Mouse (Mus musculus): ENCODE measurements around the gene 4930572O03Rik.
"Not testable (repeated sequence)": the region's sequence is repeated elsewhere in the genome, so short reads cannot be mapped to it uniquely, and the experiment has no call there.

4930572O03Rik gene

DNA sequence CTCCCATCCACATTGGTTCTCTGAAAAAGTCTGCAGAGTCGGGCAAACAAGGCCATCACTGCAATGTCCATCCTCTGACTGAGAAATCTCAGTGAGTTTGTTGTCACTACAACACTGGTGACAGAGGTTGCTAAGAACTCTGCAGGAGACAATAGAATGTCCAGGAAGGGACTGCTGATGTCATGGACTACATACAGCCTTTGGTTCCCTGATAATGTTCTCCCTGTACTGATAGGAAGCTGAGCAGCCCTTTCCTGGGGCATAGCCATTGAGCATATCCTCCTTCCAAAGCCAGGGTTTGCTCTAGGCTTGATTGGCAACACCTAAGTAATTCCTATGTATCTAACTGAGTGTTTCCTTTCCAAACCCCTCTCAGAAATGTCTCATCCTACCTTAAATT lies at the start of gene 4930572O03Rik:
TSS of gene 4930572O03Rik (minus strand) at position 101 of the 400 bp plus-strand sequence.
- not testable (repeated sequence) for DNase-seq (ENCODE audit: low spot score in 2 of 2)

DNA sequence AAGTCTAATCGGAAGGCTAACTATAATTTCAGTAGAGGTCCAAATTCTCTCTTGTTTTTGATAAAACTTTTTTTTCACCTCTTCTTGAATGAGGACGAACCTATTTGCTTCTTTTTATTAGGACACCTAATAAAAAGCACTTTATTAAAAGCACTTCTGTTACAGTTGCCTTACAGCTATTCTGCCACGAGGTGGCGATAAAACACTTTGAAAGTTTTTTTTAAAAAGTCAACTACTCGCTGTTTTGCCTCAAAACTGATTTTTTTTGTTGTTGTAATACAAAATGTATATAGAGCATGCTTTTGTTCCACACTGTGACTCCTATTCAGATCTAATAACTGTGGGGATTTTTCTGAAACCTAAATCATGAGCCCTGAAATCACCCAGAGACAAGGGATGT lies 46.0 kb upstream of the 4930572O03Rik start:
- DNase-seq (ENCODE audit: low spot score in 2 of 2): peak; percentile 24 to 41

DNA sequence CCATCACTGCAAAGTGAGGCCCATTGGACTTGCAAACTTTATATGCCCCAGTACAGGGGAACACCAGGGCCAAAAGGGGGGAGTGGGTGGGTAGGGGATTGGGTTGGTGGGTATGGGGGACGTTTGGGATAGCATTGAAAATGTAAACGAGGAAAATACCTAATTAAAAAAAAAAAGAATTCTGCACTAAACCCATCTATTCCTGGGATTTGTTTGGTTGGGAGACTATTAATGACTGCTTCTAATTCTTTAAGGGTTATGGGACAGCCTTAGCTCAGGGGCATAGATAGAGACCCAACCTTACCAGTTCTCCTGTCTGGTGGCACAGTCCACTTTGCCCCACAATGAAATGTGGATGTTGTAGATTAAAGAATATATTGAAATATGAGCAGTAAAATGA lies 40.9 kb upstream of the 4930572O03Rik start:
- not testable (repeated sequence) for DNase-seq (ENCODE audit: low spot score in 2 of 2)

DNA sequence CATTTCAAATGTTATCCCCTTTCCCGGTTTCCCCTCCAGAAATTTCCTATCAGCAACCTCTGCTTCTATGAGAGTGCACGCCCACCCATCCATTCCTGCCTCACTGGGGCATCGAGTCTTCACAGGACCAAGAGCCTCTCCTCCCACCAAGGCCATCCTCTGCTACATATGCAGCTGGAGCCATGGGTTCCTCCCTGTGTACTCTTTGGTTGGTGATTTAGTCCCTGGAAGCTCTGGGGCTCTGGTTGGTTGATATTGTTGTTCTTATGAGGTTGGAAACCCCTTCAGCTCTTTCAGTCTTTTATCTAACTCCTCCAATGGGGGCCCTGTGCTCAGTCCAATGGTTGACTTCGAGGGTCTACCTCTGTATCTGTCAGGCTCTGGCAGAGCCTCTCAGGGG lies 35.0 kb upstream of the 4930572O03Rik start:
- DNase-seq (ENCODE audit: low spot score in 2 of 2): not testable (repeated sequence)

DNA sequence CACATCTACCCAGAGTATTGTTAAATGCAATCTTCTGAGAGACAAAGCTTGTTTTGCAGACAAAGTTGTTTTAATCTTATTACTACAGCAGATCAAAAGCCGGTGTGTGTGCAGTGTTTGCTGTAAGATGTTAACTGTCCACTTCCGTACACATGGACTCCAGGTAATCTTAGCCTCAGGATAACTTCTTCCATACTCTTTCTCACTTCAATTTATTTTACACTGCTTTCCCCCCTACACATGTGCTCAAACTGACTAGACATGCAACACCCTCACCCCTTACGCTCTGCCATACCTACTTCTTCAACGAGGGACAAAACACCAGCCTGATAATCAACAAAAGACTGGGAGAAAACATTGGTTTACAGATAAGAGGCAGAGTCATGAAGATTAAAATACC lies 34.0 kb upstream of the 4930572O03Rik start:
- DNase-seq (ENCODE audit: low spot score in 2 of 2): not testable (repeated sequence)

DNA sequence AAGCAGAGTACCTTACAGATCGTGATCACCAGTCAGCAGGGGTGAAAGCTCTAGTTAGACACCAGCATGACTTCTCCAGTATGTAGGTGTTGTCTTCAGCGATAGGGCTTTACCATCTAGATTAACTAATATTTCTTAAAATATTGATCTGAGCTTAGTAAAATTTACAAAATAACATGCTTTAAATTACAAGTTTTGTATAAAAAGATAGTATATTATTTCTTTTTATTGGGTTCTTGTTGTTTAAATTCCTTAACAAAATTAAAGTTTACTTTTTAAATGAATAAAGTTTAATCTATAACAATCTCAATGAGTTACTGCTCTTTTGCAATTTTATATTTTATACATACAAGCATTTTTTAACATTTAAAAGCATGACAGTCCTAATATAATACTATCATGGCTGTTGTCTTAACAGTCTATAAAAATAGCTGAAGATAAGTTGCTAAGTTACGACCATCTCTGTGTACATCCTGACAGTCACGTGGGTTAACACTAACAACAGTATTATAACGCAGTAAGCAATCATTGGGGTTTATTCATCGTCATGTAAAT lies 32.9 kb upstream of the 4930572O03Rik start:
- not testable (repeated sequence) for DNase-seq (ENCODE audit: low spot score in 2 of 2)

DNA sequence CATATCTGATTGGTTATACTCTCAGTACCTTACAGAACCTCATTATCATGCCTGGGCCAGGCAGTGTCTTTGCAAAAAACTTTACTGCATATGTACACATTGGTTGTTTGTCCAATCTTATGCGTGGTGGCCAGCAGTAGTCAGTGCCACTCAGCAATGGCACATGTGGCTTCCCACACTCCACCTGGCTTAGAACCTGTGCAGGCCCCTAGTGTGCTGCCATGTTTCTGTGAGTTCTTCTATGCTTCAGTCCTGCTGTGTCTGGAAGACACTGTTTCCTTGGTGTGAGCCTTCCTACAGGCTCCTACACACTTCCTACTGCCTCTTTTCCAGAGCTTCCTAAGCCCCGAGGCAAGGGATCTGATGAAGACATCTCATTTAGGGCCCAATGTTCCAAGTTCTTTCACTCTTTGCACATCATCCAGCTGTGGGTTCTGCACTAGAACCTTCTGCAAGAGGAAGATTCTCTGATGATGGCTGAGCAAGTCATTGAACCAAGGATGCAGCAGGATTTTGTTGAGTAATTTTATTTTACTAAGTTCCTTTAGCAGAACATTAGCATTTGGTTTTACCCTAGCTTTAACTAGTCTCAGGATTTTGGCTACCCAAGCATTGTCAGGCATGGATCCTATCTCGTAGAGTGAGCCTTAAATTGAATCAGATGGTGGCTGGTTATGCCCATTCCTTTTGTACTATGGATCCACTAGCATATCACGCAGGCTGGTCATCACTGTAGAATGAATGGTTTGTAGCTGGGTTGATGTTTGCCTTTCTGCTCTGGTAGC lies 32.2 kb upstream of the 4930572O03Rik start:
- DNase-seq (ENCODE audit: low spot score in 2 of 2): not testable (repeated sequence)

DNA sequence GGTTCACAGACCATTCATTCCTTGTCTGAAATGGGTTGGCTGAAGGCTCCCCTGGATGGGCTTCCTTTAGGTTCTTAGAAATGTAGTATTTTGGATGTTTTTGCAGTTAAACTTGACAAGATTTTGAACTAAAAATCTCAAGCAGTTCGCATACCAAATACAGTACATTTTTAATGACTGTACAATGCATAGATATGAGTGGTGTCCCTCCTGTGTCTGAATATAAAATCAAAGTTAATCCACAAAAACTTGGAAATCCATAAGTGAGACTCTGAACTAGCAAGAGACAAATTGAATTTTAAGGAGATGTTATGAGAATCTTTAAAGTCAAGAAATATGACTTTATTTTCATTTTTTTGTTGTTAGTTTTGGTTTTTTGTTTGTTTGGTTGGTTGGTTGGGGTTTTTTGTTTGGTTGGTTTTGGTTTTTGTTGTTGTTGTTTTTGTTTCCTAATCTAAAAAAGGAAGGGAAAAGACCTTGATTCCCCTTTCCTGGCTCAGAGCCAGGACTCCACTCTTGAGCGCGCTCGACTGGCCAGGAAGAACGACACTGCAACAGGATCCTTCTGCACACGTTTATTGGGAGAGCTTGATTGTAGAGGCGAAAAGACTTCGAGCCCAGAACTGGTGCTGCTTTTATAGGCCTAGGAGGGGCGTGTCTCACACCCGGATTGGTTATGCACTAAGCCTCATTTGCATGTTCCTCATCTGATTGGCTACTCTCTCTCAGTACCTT lies 24.6 kb upstream of the 4930572O03Rik start:
- DNase-seq (ENCODE audit: low spot score in 2 of 2): not testable (repeated sequence)

DNA sequence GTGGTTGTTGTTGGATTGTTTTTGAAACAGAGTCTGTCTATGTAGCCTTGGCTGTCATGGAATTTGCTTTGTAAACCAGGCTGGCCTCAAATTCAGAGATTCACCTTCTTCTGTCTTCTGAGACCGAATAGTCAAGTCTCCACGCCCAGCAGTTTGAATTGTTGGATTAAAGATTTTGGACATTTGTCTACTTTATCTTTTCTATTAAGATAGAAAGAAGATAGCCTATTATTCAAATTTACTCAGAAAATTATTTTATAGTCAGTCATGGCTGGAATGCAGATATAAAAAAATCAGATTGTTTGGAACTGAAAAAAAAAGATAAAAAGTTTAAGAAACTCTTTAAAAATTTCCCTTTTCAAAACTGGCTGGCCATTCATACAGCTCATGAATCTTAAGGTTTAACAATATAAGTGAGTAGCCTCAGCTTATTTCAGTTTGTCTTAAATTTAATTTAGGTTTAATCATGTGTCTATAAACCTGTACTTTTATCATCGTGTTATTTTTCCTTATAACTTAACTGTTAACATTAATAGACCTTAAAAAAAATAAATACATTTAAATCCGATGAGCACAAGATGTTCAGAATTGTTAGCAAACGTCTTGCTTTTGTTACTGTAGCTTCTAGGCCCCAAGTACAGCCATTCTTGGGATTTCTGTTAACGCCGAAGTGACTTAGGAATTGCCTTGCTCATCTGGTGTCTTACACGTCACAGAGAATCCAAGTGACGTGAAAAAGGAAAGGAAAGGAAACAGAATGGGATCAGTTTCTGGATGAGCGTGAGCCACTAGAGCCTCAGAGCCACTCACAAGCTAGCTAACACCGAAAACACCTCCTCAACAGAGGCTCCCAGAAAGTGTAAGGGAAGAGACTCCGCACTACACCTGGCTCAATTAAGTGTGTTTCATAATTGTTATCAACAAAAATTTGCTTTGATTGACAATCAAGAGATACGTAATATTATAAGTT lies 23.4 kb upstream of the 4930572O03Rik start:
- not testable (repeated sequence) for DNase-seq (ENCODE audit: low spot score in 2 of 2)

DNA sequence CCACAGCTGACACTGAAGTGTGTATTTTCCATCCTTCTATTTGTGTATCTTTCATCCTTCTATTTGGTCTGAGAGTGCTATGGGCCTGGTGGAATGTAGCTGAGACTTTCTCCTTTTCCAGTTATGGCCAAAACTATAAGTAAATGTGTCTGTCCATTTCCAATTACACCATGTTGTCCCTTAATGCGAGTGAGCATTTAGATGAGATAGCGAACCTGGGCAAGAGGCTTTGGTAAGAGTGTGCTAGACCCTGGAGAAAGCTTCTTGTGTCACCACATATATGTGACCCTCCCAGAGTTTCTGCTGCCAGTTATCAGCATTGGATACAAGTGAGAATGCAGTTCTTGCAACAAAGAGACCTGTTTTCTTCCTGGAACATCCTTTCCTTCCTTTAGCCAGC lies 22.0 kb upstream of the 4930572O03Rik start:
- DNase-seq (ENCODE audit: low spot score in 2 of 2): not testable (repeated sequence)

DNA sequence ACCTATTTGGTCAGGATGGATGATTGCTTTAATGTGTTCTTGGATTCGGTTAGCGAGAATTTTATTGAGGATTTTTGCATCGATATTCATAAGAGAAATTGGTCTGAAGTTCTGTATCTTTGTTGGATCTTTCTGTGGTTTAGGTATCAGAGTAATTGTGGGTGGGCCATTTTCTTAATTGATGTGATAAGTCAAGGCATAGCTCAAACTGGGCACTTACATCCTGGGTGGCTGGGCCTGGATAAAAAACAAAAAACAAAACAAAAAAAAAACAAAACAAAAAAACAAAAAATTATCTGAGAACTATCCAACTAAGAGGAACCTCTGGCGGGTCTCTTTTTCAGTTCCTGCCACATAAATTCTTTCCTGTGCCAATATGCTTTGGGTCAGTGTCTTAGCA lies 20.9 kb upstream of the 4930572O03Rik start:
- DNase-seq (ENCODE audit: low spot score in 2 of 2): not testable (repeated sequence)

DNA sequence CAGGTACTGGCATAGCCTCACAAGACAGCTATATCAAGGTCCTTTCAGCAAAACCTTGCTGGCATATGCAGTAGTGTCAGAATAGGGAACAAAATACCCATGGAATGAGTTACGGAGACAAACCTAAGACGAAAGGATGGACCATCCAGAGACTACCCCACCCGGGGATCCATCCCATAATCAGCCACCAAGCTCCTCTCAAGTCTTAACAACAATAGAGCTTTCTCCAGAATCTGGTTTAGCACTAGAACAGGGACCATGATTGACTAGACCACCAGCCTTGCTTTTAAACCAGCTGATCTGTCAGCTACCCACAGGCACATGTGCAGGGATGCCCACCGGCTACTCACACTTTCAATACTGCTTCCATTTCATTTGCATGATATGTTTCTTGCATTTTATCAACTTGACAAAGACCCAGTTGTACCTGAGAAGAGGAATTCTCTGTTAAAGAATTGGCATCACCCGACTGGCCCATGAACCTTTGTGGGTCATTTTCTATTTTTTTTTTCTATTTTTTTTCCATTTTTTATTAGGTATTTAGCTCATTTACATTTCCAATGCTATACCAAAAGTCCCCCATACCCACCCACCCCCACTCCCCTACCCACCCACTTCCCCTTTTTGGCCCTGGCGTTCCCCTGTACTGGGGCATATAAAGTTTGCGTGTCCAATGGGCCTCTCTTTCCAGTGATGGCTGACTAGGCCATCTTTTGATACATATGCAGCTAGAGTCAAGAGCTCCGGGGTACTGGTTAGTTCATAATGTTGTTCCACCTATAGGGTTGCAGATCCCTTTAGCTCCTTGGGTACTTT lies 17.8 kb upstream of the 4930572O03Rik start:
- not testable (repeated sequence) for DNase-seq (ENCODE audit: low spot score in 2 of 2)

DNA sequence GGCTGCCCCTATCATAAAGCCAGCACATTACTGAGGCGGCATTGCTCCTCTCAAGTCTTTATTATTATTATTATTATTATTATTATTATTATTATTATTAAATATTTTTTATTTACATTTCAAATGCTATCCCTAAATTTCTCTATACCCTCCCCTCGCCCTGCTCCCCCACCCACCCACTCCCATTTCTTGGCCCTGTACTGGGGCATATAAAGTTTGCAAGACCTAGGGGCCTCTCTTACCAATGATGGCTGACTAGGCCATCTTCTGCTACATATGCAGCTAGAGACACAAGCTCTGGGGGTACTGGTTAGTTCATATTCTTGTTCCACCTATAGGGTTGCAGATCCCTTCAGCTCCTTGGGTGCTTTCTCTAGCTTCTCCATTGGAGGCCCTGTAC lies 17.1 kb upstream of the 4930572O03Rik start:
- not testable (repeated sequence) for DNase-seq (ENCODE audit: low spot score in 2 of 2)

DNA sequence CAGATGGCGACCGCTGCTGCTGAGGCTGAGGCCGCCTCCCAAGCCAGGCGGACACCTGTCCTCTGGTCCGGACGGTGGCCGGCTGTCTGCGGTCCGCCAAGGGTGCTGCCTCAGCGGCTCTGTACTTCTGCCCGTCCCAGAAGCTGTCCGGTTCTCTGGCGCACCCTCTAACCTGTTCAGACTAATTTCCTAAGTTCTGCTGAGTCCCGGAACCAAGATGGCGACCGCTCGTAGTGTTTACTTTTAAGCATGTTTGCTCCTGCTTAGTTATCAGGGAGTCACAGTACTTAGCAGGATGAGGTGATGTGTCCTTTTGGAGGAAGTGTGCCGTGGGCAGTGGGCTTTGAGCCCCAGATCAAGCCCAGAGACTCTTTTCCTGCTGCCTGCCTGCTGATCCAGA lies 13.9 kb upstream of the 4930572O03Rik start:
- DNase-seq (ENCODE audit: low spot score in 2 of 2): not testable (repeated sequence)

DNA sequence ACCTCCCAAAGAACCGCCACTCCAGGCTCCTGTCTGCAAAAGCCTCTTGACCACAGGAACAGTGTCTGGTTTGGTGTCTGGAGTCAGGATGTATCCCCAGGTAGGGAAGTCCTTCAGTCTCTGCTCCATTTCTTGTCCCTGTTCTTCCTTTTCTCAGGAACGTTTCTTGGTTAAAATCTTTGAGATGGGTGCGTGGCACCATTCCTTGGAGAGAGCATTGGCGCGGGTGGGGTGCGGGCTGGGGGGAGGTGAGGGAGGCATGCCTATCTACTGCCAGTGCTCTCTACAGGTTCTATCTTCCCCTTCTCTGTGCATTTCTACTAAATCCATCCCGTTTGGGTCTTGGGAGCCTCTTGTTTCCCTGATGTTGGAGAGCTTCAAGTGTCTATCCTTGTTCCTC lies 7.0 kb upstream of the 4930572O03Rik start:
- peak in 1 of 2 experiments; percentile 17 for DNase-seq (ENCODE audit: low spot score in 2 of 2)

DNA sequence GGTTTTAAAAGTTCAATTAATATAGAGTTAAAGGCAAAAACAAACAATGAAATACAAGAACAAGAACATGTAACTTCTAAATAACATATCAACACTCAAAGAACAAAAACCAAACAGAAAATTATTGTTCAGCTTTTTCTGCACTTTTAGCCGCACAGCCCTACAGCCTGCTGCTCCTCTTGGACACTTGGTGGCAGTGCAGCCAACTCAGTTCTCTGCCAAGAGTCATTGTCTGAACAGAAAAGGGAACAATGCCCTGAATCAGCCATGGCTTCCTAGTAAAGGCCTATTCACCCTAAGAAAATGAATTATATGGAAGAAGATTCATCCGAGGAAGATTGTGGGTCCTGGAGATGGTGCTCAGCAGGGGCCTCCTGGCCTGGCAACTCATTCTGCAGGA lies 4.5 kb downstream of the 4930572O03Rik start:
- DNase-seq (ENCODE audit: low spot score in 2 of 2): not testable (repeated sequence)

DNA sequence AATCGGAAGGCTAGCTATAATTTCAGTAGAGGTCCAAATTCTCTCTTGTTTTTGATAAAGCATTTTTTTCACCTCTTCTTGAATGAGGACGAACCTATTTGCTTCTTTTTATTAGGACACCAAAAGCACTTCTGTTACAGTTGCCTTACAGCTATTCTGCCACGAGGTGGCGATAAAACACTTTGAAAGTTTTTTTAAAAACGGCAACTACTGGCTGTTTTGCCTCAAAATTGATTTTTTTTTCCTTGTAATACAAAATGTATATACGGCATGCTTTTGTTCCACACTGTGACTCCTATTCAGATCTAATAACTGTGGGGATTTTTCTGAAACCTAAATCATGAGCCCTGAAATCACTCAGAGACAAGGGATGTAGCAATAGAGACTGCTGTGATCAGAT lies 11.2 kb downstream of the 4930572O03Rik start:
- DNase-seq (ENCODE audit: low spot score in 2 of 2): peak in 1 of 2 experiments; percentile 29

DNA sequence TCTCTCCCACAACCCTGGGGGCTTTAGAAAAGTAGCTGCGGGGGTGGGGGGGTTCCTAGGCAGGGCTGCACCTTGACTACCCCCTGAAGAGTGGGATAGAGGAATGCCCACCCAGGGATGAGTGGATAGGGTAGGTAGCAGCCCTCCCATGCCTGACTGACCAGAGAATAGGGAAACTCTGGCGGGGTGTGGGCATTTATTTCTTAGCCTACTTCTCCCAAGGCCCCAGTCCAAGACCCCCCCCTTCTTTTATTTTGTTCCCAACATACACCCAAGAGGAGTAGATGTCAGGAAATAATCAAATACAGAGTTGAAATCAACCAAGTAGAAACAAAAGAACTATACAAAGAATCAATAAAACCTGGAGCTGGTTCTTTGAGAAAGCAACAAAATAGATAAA lies 19.2 kb downstream of the 4930572O03Rik start:
- peak in 1 of 2 experiments; percentile 14 for DNase-seq (ENCODE audit: low spot score in 2 of 2)

DNA sequence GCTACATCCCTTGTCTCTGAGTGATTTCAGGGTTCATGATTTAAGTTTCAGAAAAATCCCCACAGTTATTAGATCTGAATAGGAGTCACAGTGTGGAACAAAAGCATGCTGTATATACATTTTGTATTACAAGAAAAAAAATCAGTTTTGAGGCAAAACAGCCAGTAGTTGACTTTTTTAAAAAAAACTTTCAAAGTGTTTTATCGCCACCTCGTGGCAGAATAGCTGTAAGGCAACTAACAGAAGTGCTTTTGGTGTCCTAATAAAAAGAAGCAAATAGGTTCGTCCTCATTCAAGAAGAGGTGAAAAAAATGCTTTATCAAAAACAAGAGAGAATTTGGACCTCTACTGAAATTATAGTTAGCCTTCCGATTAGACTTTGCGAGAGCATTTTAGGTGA lies 26.8 kb downstream of the 4930572O03Rik start:
- peak in 1 of 2 experiments; percentile 29 for DNase-seq (ENCODE audit: low spot score in 2 of 2)

DNA sequence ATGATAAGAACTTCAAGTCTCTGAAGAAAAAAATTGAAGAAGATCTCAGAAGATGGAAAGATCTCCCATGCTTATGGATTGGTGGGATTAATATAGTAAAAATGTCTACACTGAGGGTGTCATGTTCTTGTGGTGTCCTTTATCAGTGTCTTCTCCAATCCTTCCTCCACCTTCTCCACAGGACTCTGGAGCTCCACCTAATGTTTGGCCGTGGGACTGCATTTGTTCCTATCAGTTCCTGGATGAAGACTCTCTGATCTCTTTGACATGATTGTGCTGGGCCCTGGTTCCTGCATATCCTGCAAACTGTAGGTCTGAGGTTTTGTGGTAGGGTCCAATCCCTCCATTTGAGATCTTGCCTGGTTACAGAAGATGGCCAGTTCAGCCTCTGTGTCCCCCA lies 28.7 kb downstream of the 4930572O03Rik start:
- DNase-seq (ENCODE audit: low spot score in 2 of 2): not testable (repeated sequence)
